Mouse (Mus musculus) kidney, embryonic 14.5 days (tissue): ENCODE measurements around the gene Slc2a4. TPM values are rescaled to one million over a fixed set of nuclear protein-coding genes. Genes with fewer than 3 reads are reported as not detected.
A peak's percentile ranks its signal among the peaks of the same experiment; 100 is the strongest.

Experiments used
- ATAC-seq: fragments of 200-750 bp; cut with Nextera tagmentation; 2 replicates; pipeline ENCODE4 v1.8.0; 2017; ENCODE audit warnings: moderate number of reproducible peaks, mild to moderate bottlenecking, moderate TSS enrichment, moderate library complexity; ENCODE audit not compliant: low FRiP score, low TSS enrichment
- H3K27ac ChIP-seq: fragments of 300-500 bp; sonication (generic); 2 replicates; pipeline ENCODE4 v1.5.1; 2014; ENCODE audit warnings: low read depth, mild to moderate bottlenecking, low read length, moderate library complexity, mixed read lengths
- H3K27me3 ChIP-seq: fragments of 300-500 bp; sonication (generic); 2 replicates; pipeline ENCODE4 v1.6.1; 2014; ENCODE audit warnings: mild to moderate bottlenecking, low read length; ENCODE audit not compliant: control insufficient read depth, insufficient read depth
- H3K36me3 ChIP-seq: fragments of 300-500 bp; sonication (generic); 2 replicates; pipeline ENCODE4 v1.6.1; 2014; ENCODE audit warnings: low read length, mixed read lengths; ENCODE audit not compliant: control insufficient read depth, insufficient read depth
- H3K4me1 ChIP-seq: fragments of 300-500 bp; sonication (generic); 2 replicates; pipeline ENCODE4 v1.6.1; 2014; ENCODE audit warnings: low read length, mixed read lengths; ENCODE audit not compliant: control insufficient read depth, insufficient read depth
- H3K4me2 ChIP-seq: fragments of 300-500 bp; sonication (generic); replicated peaks from 2 replicates; pipeline ENCODE4 v1.6.1; 2014; ENCODE audit warnings: low read depth, mild to moderate bottlenecking, low read length
- H3K4me3 ChIP-seq: fragments of 300-500 bp; sonication (generic); 2 replicates; pipeline ENCODE4 v1.5.1; 2014; ENCODE audit warnings: mild to moderate bottlenecking, low read length
- H3K9ac ChIP-seq: fragments of 300-500 bp; sonication (generic); 2 replicates; pipeline ENCODE4 v1.6.1; 2014; ENCODE audit warnings: low read depth, mild to moderate bottlenecking, low read length, moderate library complexity
- H3K9me3 ChIP-seq: fragments of 300-500 bp; sonication (generic); 2 replicates; pipeline ENCODE4 v1.6.1; 2016; ENCODE audit warnings: low read length; ENCODE audit not compliant: control insufficient read depth
- WGBS: fragments of 180-500 bp; shearing (Covaris S2); extraction: QIAGEN DNeasy Blood & Tissue Kit; methylation state at CpG from one replicate; pipeline ENCODE4 v1.1.7; 2014; 5-methylcytosine and 5-hydroxymethylcytosine counted together
- polyA plus RNA-seq: library from polyadenylated mRNA; unstranded; fragments of >200 nt; fragmentation: Nextera tagmentation; extraction: Ambion mirVana; gene quantifications from 2 replicates; pipeline ENCODE4 v1.2.1, GENCODE M21; 2014

The Slc2a4 gene
- polyA plus RNA-seq, 1 experiment from 2014 or later: 14.1 TPM

GRCm38 (mm10) chr11:69990850-69991691, 43.1 kb upstream of the Slc2a4 start, which contains the start of gene Gabarap:
Gene Gabarap, plus strand, starts transcription at chr11:69991143.
- under 1% methylated on average over 40 of the region's 40 CpGs for WGBS
- no peaks in the 10 kb centered on the region for H3K27me3 ChIP-seq
- peak within 1 kb of the TSS; percentile 91 for H3K27ac ChIP-seq
- peaks cover 62% of the 10 kb centered on the region for H3K36me3 ChIP-seq
- no peaks in the 10 kb centered on the region for H3K9me3 ChIP-seq
- H3K9ac ChIP-seq: peak within 1 kb of the TSS; percentile 87
- peak within 1 kb of the TSS; percentile 61 for H3K4me2 ChIP-seq
- peaks cover 9% of the 10 kb centered on the region for H3K4me1 ChIP-seq
- peak; percentile 68 for ATAC-seq
- peak within 1 kb of the TSS; percentile 85 for H3K4me3 ChIP-seq

DNA sequence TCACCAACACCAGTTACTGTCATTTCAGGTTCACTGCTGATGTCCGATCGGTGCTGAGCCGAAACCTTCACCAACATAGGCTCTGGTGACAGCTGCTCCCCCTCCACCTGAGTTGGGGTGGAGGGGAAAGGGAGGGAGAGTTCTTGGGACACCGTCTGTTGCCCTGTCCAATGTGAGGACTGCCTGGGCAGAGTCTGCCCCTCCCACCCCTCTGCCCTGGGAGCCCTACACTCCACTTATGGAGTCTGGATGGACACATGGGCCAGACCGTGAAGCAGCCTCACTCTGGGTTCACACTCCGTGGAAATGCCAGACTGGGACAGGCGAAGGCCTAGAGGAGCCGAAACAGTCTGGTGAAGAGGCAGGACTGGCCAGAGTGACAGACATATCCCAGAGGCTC, 42.0 kb upstream of the Slc2a4 start:
- no peak for ATAC-seq
- Histone ChIP-seq H3K4me2 (no peak overlapping the region), H3K27ac (peak overlapping the region; percentile 11; the same call in 1 of the 2 replicates), H3K4me3 (no peak overlapping the region), H3K27me3 (no peaks in the 10 kb centered on the region), H3K36me3 (peaks cover 72% of the 10 kb centered on the region), H3K9me3 (no peaks in the 10 kb centered on the region), H3K4me1 (peaks cover 9% of the 10 kb centered on the region), H3K9ac (no peak overlapping the region)
- 88% methylated on average over 8 of the region's 8 CpGs for WGBS

GRCm38 (mm10) chr11:69984431-69984830, 36.4 kb upstream of the Slc2a4 start:
- Histone ChIP-seq H3K36me3 (peaks cover 57% of the 10 kb centered on the region), H3K9me3 (no peaks in the 10 kb centered on the region), H3K9ac (no peak overlapping the region), H3K4me2 (no peak overlapping the region), H3K4me3 (no peak overlapping the region), H3K27ac (no peak overlapping the region), H3K27me3 (no peaks in the 10 kb centered on the region), H3K4me1 (peaks cover 15% of the 10 kb centered on the region)
- 89% methylated on average over 8 of the region's 8 CpGs for WGBS
- ATAC-seq: no peak

DNA sequence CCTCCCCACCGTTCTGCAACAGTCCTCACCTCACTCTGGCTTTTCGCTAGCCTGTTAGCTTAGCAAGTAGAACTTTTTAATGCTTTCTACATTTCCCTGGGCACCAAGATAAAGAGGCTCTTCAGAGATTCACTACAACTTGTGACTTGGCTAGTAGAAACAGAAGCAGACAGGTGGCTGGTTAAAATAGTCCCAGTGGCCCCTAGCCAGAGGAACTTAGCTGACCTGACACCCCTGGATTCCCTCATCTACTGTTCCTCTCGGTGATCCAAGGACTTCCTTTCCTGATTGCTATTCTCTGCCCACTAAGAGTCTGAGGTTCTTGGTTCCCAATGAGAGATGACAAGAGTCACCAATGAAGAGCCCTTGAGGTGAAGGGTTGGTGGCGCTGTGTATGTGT, 35.4 kb upstream of the Slc2a4 start:
- 79% methylated on average over 4 of the region's 4 CpGs for WGBS
- ATAC-seq: no peak
- H3K4me3 ChIP-seq: peak overlapping the region; percentile 100; the same call in 1 of the 2 replicates
- H3K36me3 ChIP-seq: peaks cover 50% of the 10 kb centered on the region
- peak overlapping the region; percentile 90; the same call in 1 of the 2 replicates for H3K4me2 ChIP-seq
- H3K27me3 ChIP-seq: no peaks in the 10 kb centered on the region
- H3K4me1 ChIP-seq: peaks cover 15% of the 10 kb centered on the region
- H3K27ac ChIP-seq: no peak overlapping the region
- H3K9ac ChIP-seq: peak overlapping the region; percentile 99; the same call in 1 of the 2 replicates
- H3K9me3 ChIP-seq: no peaks in the 10 kb centered on the region

GRCm38 (mm10) chr11:69982877-69983276, 34.9 kb upstream of the Slc2a4 start:
- peak overlapping the region; percentile 99; the same call in 1 of the 2 replicates for H3K9ac ChIP-seq
- WGBS: 14% methylated on average over 5 of the region's 5 CpGs
- no peaks in the 10 kb centered on the region for H3K9me3 ChIP-seq
- peak overlapping the region; percentile 90 for H3K4me2 ChIP-seq
- ATAC-seq: no peak
- no peaks in the 10 kb centered on the region for H3K27me3 ChIP-seq
- peaks cover 15% of the 10 kb centered on the region for H3K4me1 ChIP-seq
- peak overlapping the region; percentile 100 for H3K4me3 ChIP-seq
- no peak overlapping the region for H3K27ac ChIP-seq
- H3K36me3 ChIP-seq: peaks cover 47% of the 10 kb centered on the region

- peaks cover 44% of the 10 kb centered on the region for H3K36me3 ChIP-seq
- H3K4me1 ChIP-seq: peaks cover 15% of the 10 kb centered on the region
- peak within 1 kb of the TSS; percentile 99 for H3K9ac ChIP-seq
- H3K4me3 ChIP-seq: peak within 1 kb of the TSS; percentile 100
- no peaks in the 10 kb centered on the region for H3K27me3 ChIP-seq
- ATAC-seq: no peak
- 44% methylated on average over 8 of the region's 8 CpGs for WGBS
- H3K9me3 ChIP-seq: no peaks in the 10 kb centered on the region
- H3K27ac ChIP-seq: peak within 1 kb of the TSS; percentile 99
- H3K4me2 ChIP-seq: peak within 1 kb of the TSS; percentile 90
Measured at GRCm38 (mm10) chr11:69982225-69982624, 34.2 kb upstream of the Slc2a4 start, which contains the start of gene Elp5. Gene Elp5, minus strand, starts transcription at chr11:69982517.

GRCm38 (mm10) chr11:69981141-69981762, 33.3 kb upstream of the Slc2a4 start, which contains the start of gene Ctdnep1:
Gene Ctdnep1, plus strand, starts transcription at chr11:69981156.
- peak within 1 kb of the TSS; percentile 90 for H3K4me2 ChIP-seq
- H3K27ac ChIP-seq: peak within 1 kb of the TSS; percentile 99
- H3K4me1 ChIP-seq: peaks cover 15% of the 10 kb centered on the region
- H3K4me3 ChIP-seq: peak within 1 kb of the TSS; percentile 100
- peak within 1 kb of the TSS; percentile 99 for H3K9ac ChIP-seq
- H3K27me3 ChIP-seq: no peaks in the 10 kb centered on the region
- H3K36me3 ChIP-seq: peaks cover 39% of the 10 kb centered on the region
- WGBS: under 1% methylated on average over 38 of the region's 43 CpGs
- no peaks in the 10 kb centered on the region for H3K9me3 ChIP-seq
- peak; percentile 30 for ATAC-seq

DNA sequence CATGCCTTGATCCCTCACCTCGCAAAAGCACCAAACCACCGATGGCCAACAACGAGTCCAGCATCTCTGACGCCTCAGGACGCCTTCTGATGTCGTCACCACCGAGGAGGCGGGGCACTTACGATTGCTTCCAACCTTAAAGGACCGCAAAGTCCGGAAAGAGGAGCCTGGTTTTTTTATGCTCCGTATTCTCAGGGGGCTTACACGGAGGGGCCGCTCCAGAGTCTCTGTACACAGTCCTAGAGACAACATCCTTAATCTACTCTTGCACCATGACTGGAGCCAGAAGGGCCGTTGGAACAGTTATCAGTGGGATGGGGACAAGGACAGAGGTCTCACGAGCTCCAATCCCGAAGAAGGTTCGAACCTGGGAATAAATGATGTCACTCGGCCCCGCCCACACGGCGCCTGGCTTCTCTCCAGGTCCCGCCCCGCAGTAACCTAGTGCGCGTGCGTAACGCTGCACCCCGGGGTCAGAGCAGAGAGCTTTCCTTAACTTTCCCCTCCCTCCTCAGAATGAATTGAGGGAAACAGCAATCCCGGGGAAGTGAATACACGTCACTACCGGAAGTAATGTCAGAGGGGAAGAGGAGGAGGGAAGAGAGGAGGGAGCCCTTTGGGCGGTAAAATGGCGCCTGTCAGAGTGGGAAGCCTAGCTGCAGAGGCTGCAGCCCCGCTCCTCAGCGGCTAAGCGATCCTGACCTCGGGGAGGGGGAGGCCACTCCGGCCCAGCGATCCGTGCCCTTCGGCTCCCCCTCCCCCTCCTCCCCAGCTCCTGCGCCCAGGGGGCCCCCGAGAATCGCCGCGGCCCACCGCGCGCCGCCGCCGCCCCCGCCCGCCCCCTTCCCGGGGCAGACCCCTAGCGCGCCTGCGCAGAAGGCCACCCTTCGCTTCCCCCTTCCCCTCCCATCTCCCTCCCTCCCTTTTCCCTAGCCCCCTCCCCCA, 32.5 kb upstream of the Slc2a4 start:
- Histone ChIP-seq H3K27me3 (no peaks in the 10 kb centered on the region), H3K27ac (peak overlapping the region; percentile 99), H3K4me2 (peak overlapping the region; percentile 90), H3K36me3 (peaks cover 37% of the 10 kb centered on the region), H3K9me3 (no peaks in the 10 kb centered on the region), H3K4me3 (peak overlapping the region; percentile 100), H3K4me1 (peaks cover 15% of the 10 kb centered on the region), H3K9ac (peak overlapping the region; percentile 99)
- peak; percentile 93 for ATAC-seq
- 0% methylated on average over 43 of the region's 60 CpGs for WGBS
